Mouse (Mus musculus) liver, embryonic 14.5 days (tissue): ENCODE results near the gene Vamp1. TPM values are rescaled to one million over a fixed set of nuclear protein-coding genes. Genes with fewer than 3 reads are reported as not detected.
A peak's percentile ranks its signal among the peaks of the same experiment; 100 is the strongest.

Source experiments
- ATAC-seq: fragments of 200-750 bp; cut with Nextera tagmentation; 2 replicates; pipeline ENCODE4 v1.8.0; 2017; ENCODE audit warnings: moderate number of reproducible peaks, mild to moderate bottlenecking, moderate library complexity; ENCODE audit not compliant: insufficient read depth
- DNase-seq, 3 experiments: peaks; one replicate each; pipeline ENCODE4 v3.0.0-alpha.2; 2012 to 2013; ENCODE audit warnings: low read depth in 3 of 3, low spot score in 3 of 3
- H3K27ac ChIP-seq: fragments of 300-500 bp; sonication (generic); 2 replicates; pipeline ENCODE4 v1.5.1; 2014; ENCODE audit warnings: moderate library complexity, mild to moderate bottlenecking, control low read depth, inconsistent platforms
- H3K27me3 ChIP-seq: fragments of 300-500 bp; sonication (generic); 2 replicates; pipeline ENCODE4 v1.6.1; 2014; ENCODE audit warnings: mild to moderate bottlenecking, low read length, moderate library complexity; ENCODE audit not compliant: control insufficient read depth, insufficient read depth
- H3K36me3 ChIP-seq: fragments of 300-500 bp; sonication (generic); replicated peaks from 2 replicates; pipeline ENCODE4 v1.6.1; 2014; ENCODE audit warnings: low read depth; ENCODE audit not compliant: control insufficient read depth, insufficient read depth
- H3K4me1 ChIP-seq, 2 experiments: fragments of 200-500 bp in 1 of 2; fragments of 300-500 bp in 1 of 2; sonication (generic) in 1 of 2; replicated peaks; 2 replicates each; pipeline ENCODE4 v1.6.1; 2012 to 2014; ENCODE audit warnings: antibody characterized with exemption in 1 of 2, inconsistent platforms in 1 of 2, low read length in 1 of 2; ENCODE audit not compliant: control insufficient read depth in 2 of 2, insufficient read depth in 2 of 2
- H3K4me2 ChIP-seq: fragments of 300-500 bp; sonication (generic); 2 replicates; pipeline ENCODE4 v1.6.1; 2014; ENCODE audit warnings: low read depth, mild to moderate bottlenecking, control low read depth, moderate library complexity
- H3K4me3 ChIP-seq, 2 experiments: fragments of 200-500 bp in 1 of 2; fragments of 300-500 bp in 1 of 2; sonication (generic) in 1 of 2; 2 replicates each; pipeline ENCODE4 v1.5.1; 2012 to 2014; ENCODE audit warnings: low read depth in 2 of 2, low read length in 2 of 2, mild to moderate bottlenecking in 2 of 2, control low read depth in 1 of 2, inconsistent platforms in 1 of 2, moderate library complexity in 1 of 2; ENCODE audit not compliant: insufficient read depth in 1 of 2
- H3K9ac ChIP-seq: fragments of 300-500 bp; sonication (generic); replicated peaks from 2 replicates; pipeline ENCODE4 v1.6.1; 2014; ENCODE audit warnings: mild to moderate bottlenecking, control low read depth, moderate library complexity
- H3K9me3 ChIP-seq: fragments of 300-500 bp; sonication (generic); 2 replicates; pipeline ENCODE4 v1.6.1; 2016; ENCODE audit warnings: low read length, mixed read lengths; ENCODE audit not compliant: control insufficient read depth
- CTCF ChIP-seq: IDR thresholded peaks from 2 replicates; pipeline ENCODE4 v1.5.1; 2016; ENCODE audit warnings: antibody characterized with exemption, low read depth, control low read depth
- EP300 ChIP-seq: IDR thresholded peaks from 2 replicates; pipeline ENCODE4 v1.6.1; 2016; ENCODE audit warnings: antibody characterized with exemption, low read depth
- WGBS: fragments of 180-500 bp; shearing (Covaris S2); extraction: QIAGEN DNeasy Blood & Tissue Kit; methylation state at CpG from one replicate; pipeline ENCODE4 v1.1.7; 2014; ENCODE audit not compliant: insufficient replicate concordance; 5-methylcytosine and 5-hydroxymethylcytosine counted together
- polyA plus RNA-seq, 2 experiments: library from polyadenylated mRNA; depleted of rRNA in 1 of 2; stranded (reverse) in 1 of 2; unstranded in 1 of 2; fragments of >200 nt; fragmentation: Nextera tagmentation in 1 of 2; extraction: Ambion mirVana in 1 of 2; gene quantifications; 2 replicates each; pipeline versions ENCODE4 v1.2.1 to v1.2.3; 2012 to 2014

The Vamp1 gene
- polyA plus RNA-seq, 2 experiments: 0.94 to 3.5 TPM

- TF ChIP-seq CTCF (peak; percentile 18; the same call in 1 of the 2 replicates), EP300 (no peak)
- Histone ChIP-seq H3K27ac (no peak overlapping the region), H3K4me1 (peaks cover 16 to 18% of the 10 kb centered on the region in 2 experiments), H3K9ac (no peak overlapping the region), H3K4me2 (no peak overlapping the region), H3K36me3 (peaks cover 81% of the 10 kb centered on the region), H3K9me3 (no peaks in the 10 kb centered on the region), H3K27me3 (no peaks in the 10 kb centered on the region), H3K4me3 (no peak overlapping the region)
- ATAC-seq (no peak), DNase-seq (no peak)
- 80% methylated on average over 6 of the region's 6 CpGs for WGBS
Observed at GRCm38 (mm10) chr6:125170194-125170593, 45.2 kb upstream of the Vamp1 start.

DNA sequence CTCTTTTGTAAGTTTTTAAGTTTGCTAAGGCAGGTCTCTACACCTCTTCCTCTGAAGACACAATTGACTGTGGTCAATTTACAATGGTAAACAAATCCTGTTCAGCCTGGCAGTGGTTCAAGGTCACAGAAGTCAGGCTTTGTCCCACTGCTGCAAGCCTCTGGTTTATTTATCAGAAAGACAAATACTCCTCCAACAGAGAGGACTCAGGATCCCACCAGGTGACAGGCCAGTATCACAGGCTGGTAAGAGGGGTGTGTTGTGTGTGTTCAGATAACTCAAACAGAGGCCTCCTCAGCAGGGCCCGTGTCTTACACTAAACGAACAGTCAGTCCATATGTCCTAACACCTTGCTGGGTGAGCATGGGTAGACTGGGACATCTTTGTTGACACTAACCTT lies 42.9 kb upstream of the Vamp1 start:
- no peak for TF ChIP-seq CTCF
- no peak for TF ChIP-seq EP300
- no peak overlapping the region for H3K4me2 ChIP-seq
- ATAC-seq (0 out of 2 replicates have a peak, but pooled peaks have one; percentile 4), DNase-seq (no peak)
- 55% methylated on average over 2 of the region's 2 CpGs for WGBS
- peaks cover 3 to 4% of the 10 kb centered on the region in 2 experiments; a peak in 3 of 4 replicates for H3K4me1 ChIP-seq
- no peak overlapping the region for H3K4me3 ChIP-seq
- no peaks in the 10 kb centered on the region for H3K27me3 ChIP-seq
- no peak overlapping the region for H3K27ac ChIP-seq
- H3K36me3 ChIP-seq: peaks cover 99% of the 10 kb centered on the region
- H3K9ac ChIP-seq: no peak overlapping the region
- H3K9me3 ChIP-seq: no peaks in the 10 kb centered on the region

GRCm38 (mm10) chr6:125173256-125173655 lies 42.1 kb upstream of the Vamp1 start:
- Histone ChIP-seq H3K4me3 (no peak overlapping the region), H3K4me1 (no peaks in the 10 kb centered on the region), H3K27me3 (no peaks in the 10 kb centered on the region), H3K36me3 (peaks cover 100% of the 10 kb centered on the region), H3K9ac (no peak overlapping the region), H3K9me3 (no peaks in the 10 kb centered on the region), H3K4me2 (no peak overlapping the region), H3K27ac (no peak overlapping the region)
- 93% methylated on average over 7 of the region's 7 CpGs for WGBS
- TF ChIP-seq CTCF (no peak), EP300 (no peak)
- ATAC-seq (no peak), DNase-seq (no peak)

DNA sequence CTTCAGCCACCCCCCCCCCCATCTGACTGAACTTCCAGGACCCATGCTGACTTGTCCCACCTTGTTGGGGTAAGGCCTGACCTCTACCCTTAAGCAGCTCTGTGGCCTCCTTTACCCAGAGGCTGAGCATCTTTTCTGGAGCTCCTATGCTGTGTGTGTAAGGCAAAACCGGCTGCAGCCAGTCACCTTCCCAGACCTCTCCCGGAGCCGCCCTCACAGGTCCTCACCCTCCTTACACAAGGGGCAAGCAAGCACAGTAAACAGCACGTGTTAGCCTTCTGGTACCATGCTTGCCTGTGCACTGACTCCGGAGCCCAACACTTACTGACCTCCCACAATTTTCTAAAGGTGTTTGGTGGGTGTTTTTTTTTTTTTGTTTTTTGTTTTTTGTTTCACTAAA lies 39.9 kb upstream of the Vamp1 start:
- TF ChIP-seq EP300 (no peak), CTCF (no peak)
- H3K4me2 ChIP-seq: no peak overlapping the region
- H3K36me3 ChIP-seq: peaks cover 100% of the 10 kb centered on the region

DNA sequence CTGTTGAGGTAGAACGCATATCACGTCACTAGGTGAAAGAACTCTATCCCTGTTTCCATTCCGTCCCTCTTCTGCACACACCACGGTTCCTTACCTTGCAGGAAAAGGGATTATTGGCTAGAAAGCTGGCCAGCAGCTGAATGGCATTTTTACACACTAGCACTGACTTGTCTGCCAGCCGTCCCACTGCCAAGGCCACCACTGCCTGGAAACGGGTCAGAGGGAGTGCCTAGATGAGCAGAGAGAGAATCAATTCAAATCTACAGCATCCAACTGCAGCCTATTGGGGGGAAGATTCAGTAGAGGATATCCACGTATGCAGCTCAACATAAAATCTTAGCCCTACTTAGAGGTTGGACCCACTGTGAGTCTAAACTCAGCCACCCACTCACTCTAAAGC lies 35.8 kb upstream of the Vamp1 start:
- WGBS: 94% methylated on average over 7 of the region's 7 CpGs
- DNase-seq (no peak), ATAC-seq (no peak)
- TF ChIP-seq EP300 (no peak), CTCF (no peak)
- no peaks in the 10 kb centered on the region for H3K27me3 ChIP-seq
- peaks cover 100% of the 10 kb centered on the region for H3K36me3 ChIP-seq
- H3K9me3 ChIP-seq: no peaks in the 10 kb centered on the region
- no peak overlapping the region for H3K27ac ChIP-seq
- no peak overlapping the region for H3K4me3 ChIP-seq
- no peak overlapping the region for H3K9ac ChIP-seq
- no peak overlapping the region for H3K4me2 ChIP-seq
- no peaks in the 10 kb centered on the region for H3K4me1 ChIP-seq

More for the DNA sequence above, 39.9 kb upstream of the Vamp1 start:
- no peaks in the 10 kb centered on the region for H3K4me1 ChIP-seq
- no peak overlapping the region for H3K27ac ChIP-seq
- H3K27me3 ChIP-seq: no peaks in the 10 kb centered on the region
- WGBS: 94% methylated on average over 5 of the region's 5 CpGs
- H3K9ac ChIP-seq: no peak overlapping the region
- H3K4me3 ChIP-seq: no peak overlapping the region
- no peak for ATAC-seq
- DNase-seq: no peak
- H3K9me3 ChIP-seq: no peaks in the 10 kb centered on the region
